Mouse (Mus musculus) spleen, postnatal 36 days (tissue): ENCODE measurements around the gene Plcd4.

Source experiments
- DNase-seq, 2 experiments: peaks; one replicate each; pipeline ENCODE4 v3.0.0; 2022; ENCODE audit warnings: low spot score in 2 of 2, mixed read lengths in 1 of 2

The Plcd4 gene

GRCm38 (mm10) chr1:74600501-74601266, 58.0 kb downstream of the Plcd4 start:
- DNase-seq = peak in 1 of 2 experiments; percentile 9

GRCm38 (mm10) chr1:74601267-74601962, 58.7 kb downstream of the Plcd4 start, which contains the start of the genes Rnf25 and Stk36:
Rnf25 (minus strand) TSS chr1:74601397.
Stk36 (plus strand) TSS chr1:74601445.
- peak; percentile 81 to 86 for DNase-seq
